Mouse (Mus musculus): ENCODE measurements around the gene Fnbp1.
"Not testable (repeated sequence)": the region's sequence is repeated elsewhere in the genome, so short reads cannot be mapped to it uniquely, and the experiment has no call there.

The Fnbp1 gene

DNA sequence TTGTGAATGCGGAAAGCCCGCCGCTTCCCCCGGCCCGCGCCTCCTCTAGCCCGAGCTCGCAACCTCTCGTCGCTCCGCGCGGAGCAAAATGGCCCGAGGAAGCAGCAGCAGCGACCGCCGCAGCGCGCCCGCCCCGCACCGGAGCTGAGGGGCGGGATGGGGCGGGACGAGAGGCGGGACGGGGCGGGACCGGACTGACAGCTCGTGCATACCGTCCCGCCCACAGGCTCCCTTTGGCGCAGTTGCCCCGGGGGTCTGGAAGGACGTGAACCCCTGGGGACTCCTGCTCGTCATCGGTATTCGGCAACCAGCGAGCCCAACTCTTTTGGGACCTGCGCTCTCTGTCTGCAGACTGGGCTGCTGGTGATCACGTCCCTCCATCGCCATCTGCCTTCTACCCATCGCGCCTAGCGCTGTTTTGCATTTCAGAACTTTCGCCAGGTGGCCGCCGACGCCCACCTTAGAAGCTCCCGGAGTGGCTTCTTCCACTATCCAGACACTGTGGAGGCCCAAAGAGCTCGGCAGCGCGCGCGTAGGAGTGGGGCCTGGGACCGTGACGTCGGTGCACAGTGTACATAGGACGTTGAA is at the start of gene Fnbp1:
Gene Fnbp1 (minus strand): TSS at position 142 of the 588 bp plus-strand sequence.
- in situ Hi-C loops (cut with MseI, MboI), result no loop called here

DNA sequence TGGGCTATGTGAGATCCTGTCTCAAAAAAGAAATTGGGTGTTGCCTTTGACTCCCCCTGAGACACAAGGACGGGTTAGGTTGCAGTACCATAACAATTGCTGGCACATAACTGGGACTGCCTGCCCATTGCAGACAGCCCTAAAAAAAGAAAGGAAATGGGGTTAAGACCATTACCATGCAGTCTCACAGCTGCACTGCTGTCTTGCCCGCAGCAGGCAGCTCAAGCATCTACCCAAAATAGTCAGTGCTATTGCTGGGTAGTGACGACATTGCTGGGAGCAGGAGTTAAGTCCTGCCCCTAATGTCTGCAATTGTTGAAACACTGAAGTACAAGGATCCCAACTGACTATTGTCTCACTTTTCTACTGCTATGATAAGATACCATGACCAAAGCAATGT is 47.8 kb upstream of the Fnbp1 start:
- in situ Hi-C loops (cut with MseI, MboI), result no loop called here

DNA sequence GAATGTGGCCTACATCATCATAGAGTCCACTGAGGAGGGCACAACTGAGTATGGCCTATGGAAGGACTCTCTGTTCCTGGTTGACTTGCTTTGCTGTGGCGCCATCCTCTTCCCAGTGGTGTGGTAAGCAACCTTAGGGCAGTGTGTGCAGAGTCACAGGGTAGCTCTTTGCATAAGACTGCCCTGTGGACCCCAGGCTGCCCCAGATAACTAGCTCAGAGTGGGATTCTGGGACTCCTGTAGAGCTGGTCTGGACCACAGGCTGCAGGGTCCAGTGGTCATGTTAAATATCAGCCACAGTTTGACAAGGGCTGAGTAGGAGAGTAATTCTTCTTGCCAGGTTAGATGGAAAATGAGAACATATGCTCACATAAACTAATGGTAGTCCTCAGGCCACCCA is 46.9 kb upstream of the Fnbp1 start:
- in situ Hi-C loops (cut with MseI, MboI), result no loop called here

DNA sequence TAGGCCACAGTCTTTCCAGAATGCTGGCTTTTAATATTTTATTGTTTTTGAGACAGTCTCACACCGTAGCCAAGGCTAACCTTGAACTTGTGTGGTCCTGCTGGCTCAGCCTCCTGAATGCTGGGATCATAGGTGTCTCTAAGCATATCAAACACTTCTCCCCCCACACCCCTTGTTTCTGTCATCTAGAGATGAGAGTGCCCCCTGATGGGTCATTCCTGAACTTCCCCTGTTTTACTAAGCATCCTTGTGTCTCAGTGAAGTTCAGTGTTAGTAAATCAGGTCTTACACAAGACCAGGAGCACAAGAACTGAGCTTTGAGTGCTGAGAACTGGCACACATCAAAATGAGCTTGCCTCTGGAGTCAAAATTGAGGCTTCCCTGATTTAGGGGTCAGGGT is 42.0 kb upstream of the Fnbp1 start:
- in situ Hi-C loops (cut with MseI, MboI), result no loop called here

DNA sequence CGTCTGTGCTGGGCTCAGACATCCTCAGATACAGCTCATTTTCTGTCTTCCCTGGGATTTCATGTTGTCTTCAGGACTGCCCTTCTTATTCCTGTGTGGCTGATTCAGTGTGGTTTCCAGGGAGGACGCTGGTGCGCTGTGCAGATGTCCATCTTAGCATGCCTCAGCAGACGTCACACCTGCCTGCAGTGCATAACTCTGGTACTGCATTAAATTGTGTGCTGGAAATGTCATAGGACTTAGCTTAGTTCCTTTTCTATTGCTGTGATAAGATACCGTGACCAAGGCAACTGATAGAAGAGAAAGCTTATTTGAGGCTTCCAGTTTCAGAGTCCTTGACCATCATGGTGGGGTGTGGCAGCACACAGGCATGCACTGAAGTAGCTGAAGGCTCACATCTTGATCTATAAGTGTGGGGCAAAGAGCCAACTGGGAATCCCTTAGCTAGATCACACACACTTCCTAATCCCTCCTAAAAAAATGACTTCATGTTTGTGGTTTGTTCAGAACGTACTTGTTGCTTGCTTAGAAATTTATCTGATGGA is 41.0 kb upstream of the Fnbp1 start:
- in situ Hi-C loops (cut with MseI, MboI), result no loop called here

DNA sequence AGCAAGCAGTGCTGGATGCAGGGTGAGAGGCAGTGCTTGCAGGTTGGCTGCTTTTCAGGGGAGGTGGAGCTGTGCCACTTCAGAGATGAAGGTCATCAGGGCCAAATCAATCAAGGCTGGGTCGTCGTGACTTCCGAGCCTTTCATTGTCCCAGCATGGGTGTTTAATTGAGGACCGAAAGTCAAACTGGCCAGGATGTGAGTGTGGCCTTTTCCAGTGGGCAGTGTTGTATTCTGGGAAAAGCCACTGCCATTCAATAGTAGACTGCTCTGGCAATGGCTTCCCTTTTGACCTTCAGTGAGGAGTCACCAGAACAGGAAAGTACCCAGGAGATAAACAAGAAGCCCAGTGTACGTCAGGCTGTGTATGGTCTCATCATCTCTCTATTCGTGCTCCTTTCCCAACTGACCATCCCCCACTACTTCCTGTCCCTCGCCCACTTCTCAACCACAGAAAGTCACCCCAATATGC is 38.3 kb upstream of the Fnbp1 start:
- in situ Hi-C loops (cut with MseI, MboI), result no loop called here

DNA sequence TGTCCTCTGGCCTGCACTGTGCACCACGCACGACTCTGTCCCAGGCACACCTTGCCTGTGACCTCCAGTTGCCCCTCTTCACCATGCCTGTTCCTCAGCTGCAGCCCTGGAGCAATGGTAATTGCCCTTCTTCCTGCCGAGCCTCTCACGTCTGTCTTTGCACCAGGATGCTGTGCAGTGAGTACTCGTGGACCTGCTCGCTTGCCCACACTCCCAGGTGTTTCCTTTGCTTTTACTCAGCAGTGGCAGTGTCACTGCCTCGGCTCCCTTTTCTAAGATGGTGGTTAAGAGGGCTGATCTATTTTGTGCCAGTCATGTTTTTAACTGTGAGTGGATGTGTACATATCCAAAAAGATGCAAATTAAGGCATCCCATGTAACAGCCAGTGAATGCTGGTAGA is 37.7 kb upstream of the Fnbp1 start:
- in situ Hi-C loops (cut with MseI, MboI), result no loop called here

DNA sequence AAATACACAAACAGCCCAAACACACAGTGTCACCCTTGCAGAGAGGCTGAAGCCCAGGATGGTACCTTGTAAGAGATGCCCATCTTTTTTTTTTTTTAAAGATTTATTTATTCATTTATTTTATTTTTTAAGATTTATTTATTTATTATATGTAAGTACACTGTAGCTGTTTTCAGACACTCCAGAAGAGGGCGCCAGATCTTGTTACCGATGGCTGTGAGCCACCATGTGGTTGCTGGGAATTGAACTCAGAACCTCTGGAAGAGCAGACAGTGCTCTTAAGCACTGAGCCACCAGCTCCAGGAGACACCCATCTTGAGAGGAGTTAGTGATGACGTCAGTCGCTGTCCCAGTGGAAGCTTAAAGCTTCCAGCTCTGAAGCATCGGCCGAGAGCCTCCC is 36.8 kb upstream of the Fnbp1 start:
- in situ Hi-C loops (cut with MseI, MboI), result not testable (repeated sequence)

DNA sequence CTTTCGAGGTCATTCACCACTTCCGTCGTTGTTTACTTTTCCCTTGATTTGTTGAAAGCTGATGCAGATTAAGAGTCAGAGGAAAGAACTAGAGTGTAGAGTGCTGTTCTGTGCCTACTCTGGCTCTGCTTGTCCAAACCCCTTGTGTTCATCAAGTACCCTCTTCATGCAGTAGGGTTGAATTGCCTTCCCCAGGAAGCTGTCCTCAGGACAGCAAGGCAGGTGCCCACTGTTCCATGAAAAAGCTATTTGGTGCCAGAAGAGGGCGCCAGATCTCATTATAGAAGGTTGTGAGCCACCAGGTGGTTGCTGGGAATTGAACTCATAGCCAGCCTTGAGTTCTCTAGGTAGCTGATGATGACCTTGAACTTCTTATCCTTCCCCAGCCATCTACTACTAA is 31.5 kb upstream of the Fnbp1 start:
- in situ Hi-C loops (cut with MseI, MboI), result no loop called here

DNA sequence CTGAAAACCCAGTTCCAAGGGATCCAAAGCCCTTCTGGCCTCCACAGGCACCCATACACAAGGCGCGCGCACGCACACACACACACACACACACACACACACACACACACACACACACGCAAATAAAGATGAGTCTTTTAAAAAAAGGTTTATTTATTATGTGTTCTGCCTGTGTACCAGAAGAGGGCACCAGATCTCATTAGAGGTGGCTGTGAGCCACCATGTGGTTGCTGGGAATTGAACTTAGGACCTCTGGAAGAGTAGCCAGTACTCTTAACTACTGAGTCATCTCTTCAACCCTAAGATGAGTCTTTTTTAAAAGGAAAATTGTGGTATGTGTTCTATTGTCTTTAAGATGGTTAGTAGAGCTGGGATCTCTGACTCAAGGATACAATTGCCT is 30.7 kb upstream of the Fnbp1 start:
- in situ Hi-C loops (cut with MseI, MboI), result no loop called here

DNA sequence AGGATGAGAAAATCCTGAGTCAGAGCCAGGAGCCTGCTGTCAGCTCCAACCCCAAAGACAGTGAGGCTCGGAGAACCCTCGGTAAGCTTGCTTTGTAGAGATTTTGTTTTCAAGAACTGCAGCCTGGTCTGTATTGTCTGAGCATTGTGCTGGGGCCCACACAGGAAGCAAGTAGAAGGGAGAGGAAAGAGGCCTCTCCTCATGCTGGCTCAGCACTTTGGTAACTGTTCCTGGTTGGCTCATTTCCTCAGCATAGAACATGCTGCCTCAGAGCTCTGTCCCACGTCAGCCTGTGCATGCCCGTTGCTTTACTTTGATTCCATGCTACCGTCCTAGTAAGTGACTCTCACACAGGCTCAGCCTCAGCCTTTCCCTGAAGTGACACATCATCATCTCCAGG is 30.2 kb upstream of the Fnbp1 start:
- in situ Hi-C loops (cut with MseI, MboI), result no loop called here

DNA sequence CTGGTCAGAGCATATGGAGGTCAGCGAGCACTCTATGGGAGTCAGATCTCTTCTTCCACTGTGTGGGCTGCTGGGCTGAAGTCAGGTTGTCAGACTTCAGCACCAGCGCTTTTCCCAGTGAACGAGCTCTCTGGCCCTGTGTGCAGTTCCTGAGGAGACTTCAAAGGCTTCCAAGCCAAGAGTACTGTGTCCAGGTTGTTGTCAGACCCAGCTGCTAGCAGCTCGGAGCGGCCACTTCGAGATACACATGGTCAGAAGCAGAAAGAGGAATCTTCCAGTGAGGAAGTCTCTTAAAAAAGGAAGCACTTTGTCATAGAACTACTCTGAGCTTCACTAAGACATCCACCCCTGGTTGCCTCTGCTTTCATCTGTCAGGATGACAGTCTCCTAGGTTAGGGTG is 28.4 kb upstream of the Fnbp1 start:
- in situ Hi-C loops (cut with MseI, MboI), result no loop called here

DNA sequence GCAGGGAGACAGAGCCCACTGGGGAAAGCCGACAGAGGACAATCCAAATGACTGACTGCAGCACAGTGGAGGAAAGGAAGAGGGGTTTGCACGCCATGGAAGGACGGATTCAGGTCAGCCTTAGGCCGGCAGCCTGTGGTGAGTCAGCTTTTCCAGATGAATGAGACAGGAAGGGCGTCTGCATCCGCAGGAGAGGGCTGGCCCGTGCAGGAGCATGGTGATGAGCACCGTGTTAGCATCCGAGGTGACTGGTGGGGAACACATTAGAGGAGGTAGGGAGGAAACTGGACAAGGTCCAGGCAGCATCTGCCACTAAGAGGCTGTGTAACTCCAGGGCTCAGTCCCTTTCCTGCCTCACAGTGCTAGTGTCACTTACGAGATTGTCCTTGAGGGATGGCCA is 27.2 kb upstream of the Fnbp1 start:
- in situ Hi-C loops (cut with MseI, MboI), result no loop called here

DNA sequence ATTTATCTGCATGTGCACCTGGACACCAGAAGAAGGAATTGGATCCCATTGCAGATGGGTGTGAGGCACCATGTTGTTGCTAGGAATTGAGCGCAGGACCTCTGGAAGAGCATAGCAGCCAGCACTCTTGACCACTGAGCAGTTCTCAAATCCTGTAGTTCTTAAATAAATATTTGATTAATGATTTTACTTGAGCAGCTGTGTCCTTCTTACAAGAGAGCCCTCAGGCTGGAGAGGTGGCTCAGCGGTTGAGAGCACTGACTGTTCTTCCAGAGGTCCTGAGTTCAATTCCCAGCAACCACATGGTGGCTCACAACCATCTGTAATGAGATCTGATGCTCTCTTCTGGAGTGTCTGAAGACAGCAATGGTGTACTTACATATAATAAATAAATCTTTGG is 25.8 kb upstream of the Fnbp1 start:
- in situ Hi-C loops (cut with MseI, MboI), result not testable (repeated sequence)

DNA sequence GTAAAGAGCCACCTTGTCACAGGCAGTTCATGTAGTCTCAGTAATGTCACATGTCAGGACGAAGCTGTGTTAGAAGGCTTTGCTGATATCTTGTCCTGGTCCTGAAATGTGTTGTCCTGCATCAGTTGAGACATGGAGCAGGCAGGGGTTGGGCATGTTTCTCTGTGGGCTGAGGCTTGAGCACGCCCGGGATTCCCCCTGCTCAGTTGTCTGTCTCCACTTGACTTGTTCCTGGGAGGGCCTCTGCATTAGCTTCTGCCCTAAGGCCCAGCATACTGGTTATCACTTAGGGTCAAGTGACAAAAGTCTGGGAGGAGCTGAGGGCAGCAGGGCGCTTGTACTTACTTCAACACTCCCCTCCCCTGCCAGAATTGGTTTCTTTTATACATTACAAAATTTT is 23.7 kb upstream of the Fnbp1 start:
- in situ Hi-C loops (cut with MseI, MboI), result no loop called here

DNA sequence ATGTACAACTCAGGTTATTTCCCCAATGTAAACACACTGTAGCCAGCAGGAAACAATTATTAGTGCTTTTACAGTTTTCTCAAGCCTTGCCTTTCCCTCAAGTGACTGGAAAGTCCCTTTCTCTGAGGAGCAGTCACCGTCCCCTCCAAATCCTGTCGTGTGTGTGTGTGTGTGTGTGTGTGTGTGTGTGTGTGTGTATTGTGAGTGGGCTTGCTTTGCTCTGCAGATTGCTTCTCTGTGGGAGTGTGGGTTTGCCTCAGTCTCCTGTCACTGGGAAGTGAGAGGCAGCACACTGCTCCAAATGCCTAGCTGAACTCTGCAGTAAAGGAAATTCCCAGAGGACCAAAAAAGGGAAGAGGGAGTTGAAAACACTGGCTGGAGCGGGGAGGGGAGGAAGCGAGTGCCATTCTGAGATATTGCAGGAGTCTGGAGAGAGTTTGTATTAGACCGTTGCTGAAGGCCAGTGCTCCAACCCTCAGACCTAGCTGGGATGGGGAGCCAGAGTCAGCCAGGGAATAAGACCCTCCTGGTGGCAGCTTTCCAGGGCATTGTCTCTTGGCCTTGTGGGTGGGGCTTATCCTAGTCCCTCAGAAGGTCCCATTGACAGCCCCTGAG is 23.1 kb upstream of the Fnbp1 start:
- in situ Hi-C loops (cut with MseI, MboI), result no loop called here

DNA sequence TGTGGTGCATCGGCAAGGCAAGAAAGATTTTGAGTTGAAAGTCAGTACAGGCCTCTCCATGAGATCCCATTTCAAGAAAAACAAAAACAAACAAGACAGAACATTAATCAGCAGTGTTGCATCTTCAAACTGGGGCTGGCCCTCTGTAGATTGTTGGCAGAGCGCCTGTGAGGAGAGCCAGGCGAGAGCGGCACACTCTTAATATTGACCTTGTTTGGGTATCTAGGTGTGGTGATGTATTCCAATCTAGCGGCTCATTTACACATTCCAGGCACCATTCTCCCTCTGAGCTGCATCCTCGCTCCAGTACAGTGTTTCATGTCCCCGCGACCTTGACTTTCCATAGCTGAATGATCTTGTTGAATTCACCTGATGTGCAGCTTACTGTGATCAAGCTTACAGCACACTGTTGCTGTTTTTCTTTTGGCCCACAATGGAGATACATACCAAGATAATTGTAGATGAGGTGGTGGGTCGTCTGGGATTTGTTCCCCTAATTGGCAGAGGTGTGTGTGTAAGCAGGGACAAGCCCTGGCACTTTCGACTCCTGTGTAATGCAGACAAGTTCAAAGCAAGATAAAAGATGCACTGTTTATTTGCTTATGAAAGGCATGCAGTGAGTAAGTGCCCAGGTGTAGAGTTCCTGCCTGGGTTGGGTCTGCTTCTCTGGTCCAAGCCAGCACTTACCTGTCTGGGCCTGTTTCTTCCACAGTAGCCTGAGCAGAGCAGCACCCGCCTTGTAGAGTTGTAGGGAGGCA is 21.7 kb upstream of the Fnbp1 start:
- in situ Hi-C loops (cut with MseI, MboI), result no loop called here

DNA sequence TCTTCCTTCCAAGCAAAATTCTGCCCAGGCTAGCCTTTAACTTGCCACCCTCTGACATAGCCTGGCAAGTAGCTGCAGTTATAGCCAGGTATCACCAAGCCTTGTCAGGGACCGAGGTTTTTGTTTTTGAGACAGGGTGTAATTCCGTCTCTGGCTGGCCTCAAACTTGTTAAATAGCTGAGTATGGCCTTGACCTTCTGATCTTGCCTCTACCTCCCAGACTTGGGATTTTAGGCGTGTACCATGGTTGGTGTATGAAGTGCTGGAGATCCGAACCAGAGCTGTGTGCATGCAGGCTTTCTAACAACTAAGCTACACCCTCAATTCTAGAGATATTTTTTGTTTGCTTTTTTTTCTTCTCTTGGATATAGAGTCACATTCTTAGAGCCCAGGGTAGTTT is 19.8 kb upstream of the Fnbp1 start:
- in situ Hi-C loops (cut with MseI, MboI), result no loop called here

DNA sequence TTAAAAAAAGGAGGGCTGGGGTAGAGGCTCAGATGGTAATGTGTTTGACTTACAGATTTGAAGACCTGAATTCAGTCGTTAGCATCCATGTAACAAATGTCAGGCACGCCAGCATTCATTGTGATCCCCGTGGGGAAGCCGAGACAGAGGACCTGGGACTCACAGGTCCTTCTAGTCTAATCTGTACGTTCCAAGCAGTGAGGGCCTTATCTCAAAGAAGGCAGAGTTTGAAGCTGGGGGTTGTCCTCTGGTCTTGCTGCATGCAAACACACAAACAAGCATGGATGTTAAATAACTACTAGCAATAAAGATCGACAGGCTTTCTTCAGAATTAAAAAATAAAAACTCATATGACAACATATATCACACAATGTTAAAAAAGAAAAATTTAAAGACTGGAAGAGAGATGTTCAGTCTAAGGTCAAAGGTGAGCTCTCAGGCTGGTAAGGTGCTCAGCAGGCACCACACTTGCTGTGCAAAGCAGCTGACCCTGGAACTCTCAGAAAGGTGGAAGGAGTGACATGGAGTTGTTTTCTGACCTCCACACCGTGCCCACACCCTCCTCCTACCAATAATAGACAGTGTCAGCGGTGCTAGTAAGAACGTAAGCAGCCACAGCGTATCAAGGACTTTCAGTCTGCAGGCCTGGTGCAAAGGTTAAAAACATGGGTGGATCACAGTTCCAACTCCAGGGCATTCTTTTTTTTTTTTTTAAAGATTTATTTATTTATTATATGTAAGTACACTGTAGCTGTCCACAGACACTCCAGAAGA is 18.5 kb upstream of the Fnbp1 start:
- in situ Hi-C loops (cut with MseI, MboI), result no loop called here

DNA sequence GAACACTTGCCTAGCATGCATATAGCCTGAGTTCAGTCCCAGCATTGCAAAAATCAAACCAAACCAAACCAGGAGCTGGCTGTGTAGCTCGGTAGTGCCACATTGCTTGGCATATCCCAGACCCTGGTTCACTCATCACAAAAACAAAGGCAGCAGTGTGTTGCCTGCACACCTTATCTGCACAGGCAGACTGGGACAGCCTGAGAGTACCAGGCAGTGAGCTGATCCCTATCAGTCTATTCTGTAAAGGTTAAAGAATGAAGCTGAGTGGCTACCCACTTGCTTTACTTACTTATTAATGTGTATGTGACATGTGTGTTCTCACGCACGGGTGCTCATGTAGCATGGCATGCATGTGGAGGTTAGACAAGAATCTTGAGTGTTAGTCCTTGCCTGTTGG is 15.0 kb upstream of the Fnbp1 start:
- in situ Hi-C loops (cut with MseI, MboI), result no loop called here

DNA sequence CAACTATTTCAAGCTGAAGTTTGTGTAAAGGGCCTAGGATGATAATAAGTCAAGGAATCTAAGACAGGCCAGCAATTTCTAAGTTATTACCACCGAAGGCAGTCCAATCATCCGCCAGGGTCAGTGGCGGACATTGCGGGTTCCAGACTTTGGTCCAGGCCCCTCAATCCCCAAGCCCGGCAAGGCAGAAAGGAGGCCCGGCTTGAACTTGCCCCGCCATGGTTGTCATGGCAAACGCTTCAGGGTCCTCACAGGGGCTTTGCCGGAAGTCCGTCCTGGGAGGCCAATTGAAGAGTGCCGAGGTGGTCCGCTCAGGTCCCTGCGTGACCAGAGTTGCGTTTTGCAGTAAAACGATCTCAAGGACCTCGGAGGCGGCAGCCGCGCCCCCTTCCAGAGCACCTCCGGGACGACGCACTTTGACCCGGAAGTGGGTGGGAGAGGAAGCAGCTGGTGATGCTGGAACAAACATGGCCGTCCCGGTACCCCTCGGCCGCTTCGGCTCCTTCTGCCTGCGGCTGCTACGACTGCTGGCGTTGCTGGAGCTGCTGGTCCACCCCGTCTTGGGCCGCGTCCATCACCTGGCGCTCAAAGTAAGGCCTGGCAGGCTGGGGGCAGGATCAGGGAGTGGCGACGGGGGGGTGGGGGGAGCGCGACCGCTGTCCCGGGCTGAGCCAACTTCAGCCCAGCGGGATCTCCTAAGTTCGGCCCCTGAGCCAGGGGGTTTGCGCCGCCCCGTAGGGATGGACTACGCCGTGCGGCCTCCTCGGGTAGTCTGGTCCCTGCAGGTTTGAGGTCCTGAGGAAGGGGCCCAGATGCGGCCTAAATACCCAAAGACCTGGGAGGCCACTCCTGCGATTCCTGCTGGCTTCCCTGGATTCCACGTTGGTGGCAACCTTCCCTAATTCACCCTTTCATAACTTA is 10.3 kb upstream of the Fnbp1 start, which contains the start of gene Gpr107:
Gene Gpr107 (plus strand): TSS at position 425 of the 921 bp plus-strand sequence.
- in situ Hi-C loops (cut with MseI, MboI), result no loop called here
